ENCODE assay signal across 15 mouse cellular contexts in genomic region chr10:58326271-58326670, GRCm38 (mm10). TPM values are rescaled to one million over a fixed set of nuclear protein-coding genes. Genes with fewer than 3 reads are reported as not detected.
DNase-seq lines count a peak whose midpoint lies in the region; ATAC-seq and TF ChIP-seq lines count a peak whose summit lies in the region.
"Had no signal": no experiment of that assay in that cellular context is flagged by ENCODE, and none has a peak within 500 bp of the region (broad histone marks: within the 10 kb centered on the region; RNA-seq: fewer than 3 reads in every experiment).

No protein-coding gene starts in this region.

- H3K4me2 ChIP-seq in heart, embryonic 11.5 days = peak overlapping the region; percentile 41
- H3K4me2 ChIP-seq in lung, embryonic 15.5 days = peak overlapping the region; percentile 41
- H3K4me2 ChIP-seq in hindbrain, embryonic 16.5 days (ENCODE audit: low read length) = peak overlapping the region; percentile 29
- peak overlapping the region; percentile 7 for H3K4me2 ChIP-seq in midbrain, postnatal 0 days (ENCODE audit: low read depth, low read length, poor library complexity, severe bottlenecking)

- H3K9ac ChIP-seq in heart, embryonic 11.5 days (ENCODE audit: low read depth, low read length) = no peak overlapping the region
- no peak overlapping the region for H3K9ac ChIP-seq in lung, embryonic 15.5 days
- H3K9ac ChIP-seq in hindbrain, embryonic 16.5 days (ENCODE audit: low read depth, low read length) = no peak overlapping the region
- H3K9ac ChIP-seq in midbrain, postnatal 0 days (replicated peaks; ENCODE audit: low read length, poor library complexity, severe bottlenecking) = no peak overlapping the region

- TF ChIP-seq CTCF in lung, adult 2 months (IDR thresholded peaks at IDR 0.05; ENCODE audit: insufficient read depth, low read length) = no peak
- no peak for TF ChIP-seq CTCF in midbrain, postnatal 0 days (IDR thresholded peaks at IDR 0.05)

- no peaks in the 10 kb centered on the region for H3K36me3 ChIP-seq in heart, embryonic 11.5 days (ENCODE audit: control insufficient read depth, insufficient read depth, low read length)
- H3K36me3 ChIP-seq in lung, embryonic 15.5 days = no peaks in the 10 kb centered on the region
- no peaks in the 10 kb centered on the region for H3K36me3 ChIP-seq in hindbrain, embryonic 16.5 days (ENCODE audit: control insufficient read depth, insufficient read depth, low read length)
- no peaks in the 10 kb centered on the region for H3K36me3 ChIP-seq in midbrain, postnatal 0 days (ENCODE audit: insufficient read depth, low read length)

- no peak overlapping the region for H3K27ac ChIP-seq in heart, embryonic 11.5 days (ENCODE audit: low read depth, low read length)
- 0 out of 2 replicates have a peak overlapping the region, but pooled peaks have one; percentile 17 for H3K27ac ChIP-seq in lung, embryonic 15.5 days
- peak overlapping the region; percentile 44; the same call in 1 of the 2 replicates for H3K27ac ChIP-seq in hindbrain, embryonic 16.5 days (ENCODE audit: low read depth, low read length)
- no peak overlapping the region for H3K27ac ChIP-seq in midbrain, postnatal 0 days (ENCODE audit: low read depth, low read length)

- H3K4me3 ChIP-seq in heart, embryonic 11.5 days (ENCODE audit: low read depth, low read length) = no peak overlapping the region
- 0 out of 2 replicates have a peak overlapping the region, but pooled peaks have one; percentile 0 for H3K4me3 ChIP-seq in lung, embryonic 15.5 days
- no peak overlapping the region for H3K4me3 ChIP-seq in lung, adult 2 months (replicated peaks; ENCODE audit: extremely low read depth, low read depth, low read length)
- no peak overlapping the region for H3K4me3 ChIP-seq in hindbrain, embryonic 16.5 days (ENCODE audit: low read length)
- H3K4me3 ChIP-seq in midbrain, postnatal 0 days (ENCODE audit: low read depth, low read length) = no peak overlapping the region
- H3K4me3 ChIP-seq: erythroblast, embryonic 14.5 days had no signal

- H3K4me1 ChIP-seq in heart, embryonic 11.5 days (ENCODE audit: control insufficient read depth, insufficient read depth, low read length) = peaks cover 13% of the 10 kb centered on the region
- peaks cover 29% of the 10 kb centered on the region for H3K4me1 ChIP-seq in lung, embryonic 15.5 days
- H3K4me1 ChIP-seq in lung, adult 2 months (ENCODE audit: control insufficient read depth, insufficient read depth, low read length) = peaks cover 8% of the 10 kb centered on the region
- peaks cover 16% of the 10 kb centered on the region for H3K4me1 ChIP-seq in hindbrain, embryonic 16.5 days (ENCODE audit: control insufficient read depth, insufficient read depth, low read depth, low read length)
- peaks cover 14% of the 10 kb centered on the region for H3K4me1 ChIP-seq in midbrain, postnatal 0 days (ENCODE audit: insufficient read depth, low read length)

- H3K9me3 ChIP-seq in heart, embryonic 11.5 days (replicated peaks; ENCODE audit: control insufficient read depth, low read length) = no peaks in the 10 kb centered on the region
- no peaks in the 10 kb centered on the region for H3K9me3 ChIP-seq in lung, embryonic 15.5 days
- H3K9me3 ChIP-seq in hindbrain, embryonic 16.5 days (ENCODE audit: control insufficient read depth, low read length) = no peaks in the 10 kb centered on the region
- no peaks in the 10 kb centered on the region for H3K9me3 ChIP-seq in midbrain, postnatal 0 days (ENCODE audit: low read length)

- WGBS in heart, embryonic 11.5 days (ENCODE audit: insufficient replicate concordance) = 50% methylated on average over 3 of the region's 3 CpGs
- 55% methylated on average over 3 of the region's 3 CpGs for WGBS in lung, embryonic 15.5 days
- WGBS in lung, adult 2 months = 41% methylated on average over 3 of the region's 3 CpGs
- WGBS in hindbrain, embryonic 16.5 days = 36% methylated on average over 3 of the region's 3 CpGs
- 52% methylated on average over 3 of the region's 3 CpGs for WGBS in midbrain, postnatal 0 days

- TF ChIP-seq POLR2A in lung, adult 2 months (IDR thresholded peaks at IDR 0.05; ENCODE audit: borderline replicate concordance, extremely low read depth, low read depth, low read length) = no peak

- H3K27me3 ChIP-seq in heart, embryonic 11.5 days (ENCODE audit: control insufficient read depth, insufficient read depth, low read length) = no peaks in the 10 kb centered on the region
- no peaks in the 10 kb centered on the region for H3K27me3 ChIP-seq in lung, embryonic 15.5 days
- H3K27me3 ChIP-seq in hindbrain, embryonic 16.5 days (replicated peaks; ENCODE audit: control insufficient read depth, insufficient read depth, low read length) = no peaks in the 10 kb centered on the region
- no peaks in the 10 kb centered on the region for H3K27me3 ChIP-seq in midbrain, postnatal 0 days (ENCODE audit: insufficient read depth, low read length)
- H3K27me3 ChIP-seq: Patski had no signal

- DNase-seq in heart, adult 18-20 months = no peak
- no peak for DNase-seq in lung, adult 2 months
- DNase-seq in midbrain, postnatal 0 days (ENCODE audit: low spot score) = no peak
- DNase-seq in cerebellum, adult 11-12 months = no peak
- DNase-seq: B cell, adult 2 months; cerebellum, adult 9-11 months; gastrocnemius, postnatal 14 days; kidney, adult 11 months; layer of hippocampus, adult 9-11 months had no signal

- ATAC-seq in heart, embryonic 11.5 days (replicated peaks; ENCODE audit: insufficient number of reproducible peaks, low FRiP score, low TSS enrichment) = no peak
- ATAC-seq in lung, embryonic 15.5 days (ENCODE audit: borderline replicate concordance, extremely low read depth, low FRiP score, low TSS enrichment) = no peak
- no peak for ATAC-seq in hindbrain, embryonic 16.5 days
- ATAC-seq in midbrain, postnatal 0 days (ENCODE audit: low FRiP score) = no peak
- no peak for ATAC-seq in monocyte, adult 5-6 weeks (replicated peaks; ENCODE audit: insufficient number of reproducible peaks, low FRiP score, low TSS enrichment, poor library complexity, severe bottlenecking)
- ATAC-seq: Patski had no signal

RNA-seq across cellular contexts. Expression of gene Lims1, which starts 3.0 kb away (rescaled TPM):
- polyA plus RNA-seq in heart, embryonic 11.5 days (2014; fragmentation: Nextera tagmentation; extraction: Ambion mirVana) = 120 and 125 TPM in 2 replicates
- 100 to 1,000 TPM; 142 to 163 TPM for total RNA-seq in heart, adult 18-20 months (2021)
- 227 and 235 TPM in 2 replicates for polyA plus RNA-seq in lung, embryonic 15.5 days (2015; fragmentation: Nextera tagmentation; extraction: Ambion mirVana)
- polyA plus RNA-seq in lung, adult 2 months (2012; rRNA removed) = 25.2 and 44.0 TPM in 2 replicates
- 60.0 and 61.0 TPM in 2 replicates for polyA plus RNA-seq in hindbrain, embryonic 16.5 days (2015; fragmentation: Nextera tagmentation; extraction: Ambion mirVana)
- 32.3 and 39.4 TPM in 2 replicates for total RNA-seq in midbrain, postnatal 0 days (2014; rRNA removed)
- 41.3 and 44.0 TPM in 2 replicates for polyA plus RNA-seq in midbrain, postnatal 0 days (2015; fragmentation: Nextera tagmentation; extraction: Ambion mirVana)
- 106 to 148 TPM (median 112 TPM) in 3 replicates for total RNA-seq in monocyte, adult 5-6 weeks (2017)

Comparison
In these comparisons a context has a peak if more than half of its experiments do, and no peak if none do; other contexts are left out.
1. H3K27ac ChIP-seq: peak in lung, embryonic 15.5 days (single experiment) and hindbrain, embryonic 16.5 days (single experiment); none in heart, embryonic 11.5 days (single experiment) and midbrain, postnatal 0 days (single experiment).
2. Peak in every context shown above with its lines, with median percentiles within 50 percentile points of each other: H3K4me2 ChIP-seq.